Mouse (Mus musculus) B cell, adult (primary cell): Measurements from ENCODE around the gene Rbck1. TPM values are rescaled to one million over a fixed set of nuclear protein-coding genes. Genes with fewer than 3 reads are reported as not detected.

Source experiments
- total RNA-seq: library from RNA; stranded (reverse); gene quantifications from 4 replicates; pipeline ENCODE4 v1.2.4, GENCODE M21; 2023; ENCODE audit not compliant: inconsistent age

The Rbck1 gene
- total RNA-seq, result 180 to 202 TPM (median 196 TPM) in 4 replicates

GRCm38 (mm10) chr2:152332101-152332825 is at the start of gene Rbck1:
TSS of gene Rbck1 (minus strand) at chr2:152332653.

GRCm38 (mm10) chr2:152376345-152376741 is 43.9 kb upstream of the Rbck1 start, which contains the start of gene Nrsn2:
TSS of gene Nrsn2 (minus strand) at chr2:152376638.

GRCm38 (mm10) chr2:152343329-152344213 is 11.1 kb upstream of the Rbck1 start, which contains the start of gene Trib3:
TSS of gene Trib3 (minus strand) at chr2:152344032.

GRCm38 (mm10) chr2:152293727-152294475 is 38.6 kb downstream of the Rbck1 start, which contains the start of gene Tbc1d20:
TSS of gene Tbc1d20 (plus strand) at chr2:152293828.

Other genes starting within 250 kb of the Rbck1 start
- 0.18 TPM in 1 of 4 replicates, not detected in the others for gene Srxn1, start 227.1 kb downstream of the Rbck1 start, total RNA-seq
- not detected in 4 replicates for gene Tcf15, start 189.1 kb downstream of the Rbck1 start, total RNA-seq
- 116 to 131 TPM (median 124 TPM) in 4 replicates for gene Csnk2a1, start 105.8 kb downstream of the Rbck1 start, total RNA-seq
- gene Tbc1d20, start 38.8 kb downstream of the Rbck1 start, total RNA-seq, result 71.6 to 89.0 TPM (median 76.0 TPM) in 4 replicates
- gene Trib3, start 11.4 kb upstream of the Rbck1 start, total RNA-seq, result 3.1 to 4.9 TPM (median 3.5 TPM) in 4 replicates
- not detected in 4 replicates for gene Nrsn2, start 44.0 kb upstream of the Rbck1 start, total RNA-seq
- gene Sox12, start 65.4 kb upstream of the Rbck1 start, total RNA-seq, result 1.3 to 1.7 TPM (median 1.5 TPM) in 4 replicates
- 1.9 to 3.1 TPM (median 3.0 TPM) in 4 replicates for gene Zcchc3, start 82.4 kb upstream of the Rbck1 start, total RNA-seq
- gene 6820408C15Rik, start 82.9 kb upstream of the Rbck1 start, total RNA-seq, result not detected in 4 replicates
- not detected in 4 replicates for gene Defb23, start 132.0 kb upstream of the Rbck1 start, total RNA-seq
- not detected in 4 replicates for gene Defb20, start 144.4 kb upstream of the Rbck1 start, total RNA-seq
- not detected in 4 replicates for gene Defb22, start 157.5 kb upstream of the Rbck1 start, total RNA-seq
- not detected in 4 replicates for gene Defb26, start 179.0 kb upstream of the Rbck1 start, total RNA-seq
- gene Defb28, start 185.6 kb upstream of the Rbck1 start, total RNA-seq, result not detected in 4 replicates
- not detected in 4 replicates for gene Defb29, start 207.4 kb upstream of the Rbck1 start, total RNA-seq
- not detected in 4 replicates for gene Gm17416, start 236.7 kb upstream of the Rbck1 start, total RNA-seq
- not detected in 4 replicates for gene Defb21, start 240.1 kb upstream of the Rbck1 start, total RNA-seq
- not detected in 4 replicates for gene Defb19, start 247.7 kb upstream of the Rbck1 start, total RNA-seq